Mouse (Mus musculus): ENCODE data around the gene Fat4. TPM values are rescaled to one million over a fixed set of nuclear protein-coding genes. Genes with fewer than 3 reads are reported as not detected.

Gene Fat4
- total and polyA plus RNA-seq, 3 experiments, result not detected

DNA sequence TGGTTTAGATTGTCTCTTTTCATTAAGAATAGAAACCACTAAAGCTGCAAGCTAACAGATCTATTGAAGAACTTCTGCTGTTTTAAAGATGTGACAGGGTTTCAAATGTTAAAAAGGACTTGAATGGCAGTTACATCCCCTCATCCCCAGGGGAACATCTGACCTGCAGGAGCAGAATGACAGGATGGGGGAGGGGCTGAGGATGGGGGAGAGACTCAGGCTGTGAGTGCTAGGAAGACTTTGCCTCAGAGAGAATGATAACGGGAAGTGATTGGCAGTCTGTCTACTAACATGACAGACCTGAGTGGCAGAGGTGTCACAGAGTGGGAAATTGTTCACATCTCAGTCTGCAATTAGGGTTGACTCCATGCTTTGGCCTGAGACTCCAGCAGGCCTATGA, 14.1 kb downstream of the Fat4 start:
- no peaks in the 10 kb centered on the region for H3K36me3 ChIP-seq (replicated peaks in 1 of 2; ENCODE audit: control insufficient read depth in 1 of 2, insufficient read depth in 1 of 2, low read length in 1 of 2)
- H3K27ac ChIP-seq (ENCODE audit: insufficient read depth, low read depth), result no peak overlapping the region
- peaks cover 0 to 19% of the 10 kb centered on the region in 2 experiments; a peak in 2 of 4 replicates for H3K4me1 ChIP-seq (ENCODE audit: control insufficient read depth in 1 of 2, insufficient read depth in 2 of 2)
- H3K27me3 ChIP-seq (replicated peaks), result no peaks in the 10 kb centered on the region
- dilution Hi-C loops (cut with MboI; ENCODE audit: extremely low pct_ligation_motif_present, extremely low pct_unique_long_range_greater_than_20kb, low sequenced_read_pairs) (no loop called here), in situ Hi-C loops (cut with MboI; ENCODE audit: low pct_ligation_motif_present, low pct_unique_long_range_greater_than_20kb, low sequenced_read_pairs) (no loop called here)
- no peak overlapping the region for H3K9ac ChIP-seq (ENCODE audit: insufficient read depth, low read depth)
- no peak for TF ChIP-seq USF1 (IDR thresholded peaks at IDR 0.05; ENCODE audit: low read depth, low read length)
- no peaks in the 10 kb centered on the region for H3K9me3 ChIP-seq (replicated peaks; ENCODE audit: low read length)
- DNase-seq (ENCODE audit: extremely low read depth), result peak; percentile 33
- no peak overlapping the region for H3K4me3 ChIP-seq (replicated peaks in 1 of 3; ENCODE audit: low read depth in 2 of 3, low read length in 2 of 3, poor library complexity in 1 of 3)
- no peaks in the 10 kb centered on the region for H3K79me2 ChIP-seq (replicated peaks; ENCODE audit: control insufficient read depth, extremely low read depth, insufficient read depth, poor library complexity, severe bottlenecking)
- no peak overlapping the region for H3K4me2 ChIP-seq (ENCODE audit: insufficient read depth, low read depth, poor library complexity, severe bottlenecking)

DNA sequence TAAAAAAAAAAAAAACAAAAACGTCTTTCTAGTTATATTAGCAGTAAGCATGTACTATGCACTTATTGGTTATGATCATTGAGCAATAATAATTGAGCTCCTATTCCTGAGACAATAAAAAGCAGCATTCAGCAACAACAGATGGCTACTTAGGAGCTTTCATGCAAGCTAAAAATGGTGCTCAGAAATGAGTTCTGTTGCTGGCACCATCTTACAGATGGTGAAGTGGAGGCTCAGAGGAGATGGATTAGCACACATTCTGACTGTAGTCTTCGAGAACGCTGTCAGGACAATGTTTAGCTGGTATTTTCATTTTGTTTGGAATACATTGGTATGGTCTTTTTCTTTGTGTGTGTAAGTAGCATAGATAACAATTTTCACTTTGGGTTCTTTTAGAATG, 20.1 kb downstream of the Fat4 start:
- H3K27ac ChIP-seq (ENCODE audit: insufficient read depth, low read depth), result no peak overlapping the region
- in situ Hi-C loops (cut with MboI; ENCODE audit: low pct_ligation_motif_present, low pct_unique_long_range_greater_than_20kb, low sequenced_read_pairs), result no loop called here
- H3K9me3 ChIP-seq (replicated peaks; ENCODE audit: low read length), result no peaks in the 10 kb centered on the region
- no peaks in the 10 kb centered on the region for H3K36me3 ChIP-seq (replicated peaks in 1 of 2; ENCODE audit: control insufficient read depth in 1 of 2, insufficient read depth in 1 of 2, low read length in 1 of 2)
- no peak for TF ChIP-seq MEF2A (IDR thresholded peaks at IDR 0.05; ENCODE audit: borderline replicate concordance, low read depth, low read length)
- no peak for TF ChIP-seq TBP (conservative IDR thresholded peaks at IDR 0.05; ENCODE audit: low read depth, low read length)
- TF ChIP-seq MYC (IDR thresholded peaks at IDR 0.05; ENCODE audit: low read depth, low read length), result no peak
- no peak for TF ChIP-seq ZKSCAN1 (IDR thresholded peaks at IDR 0.05; ENCODE audit: borderline replicate concordance, low read depth, low read length)
- TF ChIP-seq ZC3H11A (IDR thresholded peaks at IDR 0.05; ENCODE audit: low read depth, low read length), result no peak
- TF ChIP-seq JUND (conservative IDR thresholded peaks at IDR 0.05; ENCODE audit: low read depth, low read length), result no peak
- TF ChIP-seq RAD21 (IDR thresholded peaks at IDR 0.05; ENCODE audit: low read depth, low read length), result no peak
- no peak for TF ChIP-seq SIN3A (IDR thresholded peaks at IDR 0.05; ENCODE audit: low read length)
- TF ChIP-seq KAT2A (IDR thresholded peaks at IDR 0.05; ENCODE audit: insufficient replicate concordance, low read length), result no peak
- TF ChIP-seq UBTF (IDR thresholded peaks at IDR 0.05; ENCODE audit: low read depth, low read length), result no peak
- no peak for TF ChIP-seq JUN (IDR thresholded peaks at IDR 0.05; ENCODE audit: insufficient read depth, low read depth, low read length)
- no peak for TF ChIP-seq RCOR1 (conservative IDR thresholded peaks at IDR 0.05; ENCODE audit: low read depth, low read length)
- TF ChIP-seq ETS1 (conservative IDR thresholded peaks at IDR 0.05; ENCODE audit: low read depth, low read length), result no peak
- no peak for TF ChIP-seq IRF4 (IDR thresholded peaks at IDR 0.05; ENCODE audit: low read depth, low read length)
- TF ChIP-seq BHLHE40 (IDR thresholded peaks at IDR 0.05; ENCODE audit: low read depth, low read length), result no peak
- TF ChIP-seq TCF12 (IDR thresholded peaks at IDR 0.05; ENCODE audit: low read depth, low read length), result no peak
- no peak for TF ChIP-seq SMC3 (IDR thresholded peaks at IDR 0.05; ENCODE audit: low read depth, low read length)
- H3K27me3 ChIP-seq (replicated peaks), result no peaks in the 10 kb centered on the region
- no peak overlapping the region for H3K9ac ChIP-seq (ENCODE audit: insufficient read depth, low read depth)
- H3K4me1 ChIP-seq (ENCODE audit: control insufficient read depth in 1 of 2, insufficient read depth in 2 of 2), result no peaks in the 10 kb centered on the region
- no peak for DNase-seq (ENCODE audit: extremely low read depth)
- H3K4me2 ChIP-seq (ENCODE audit: insufficient read depth, low read depth, poor library complexity, severe bottlenecking), result no peak overlapping the region
- no peak overlapping the region for H3K4me3 ChIP-seq (replicated peaks in 1 of 3; ENCODE audit: low read depth in 2 of 3, low read length in 2 of 3, poor library complexity in 1 of 3)
- H3K79me2 ChIP-seq (replicated peaks; ENCODE audit: control insufficient read depth, extremely low read depth, insufficient read depth, poor library complexity, severe bottlenecking), result no peaks in the 10 kb centered on the region
- dilution Hi-C loops (cut with MboI; ENCODE audit: extremely low pct_ligation_motif_present, extremely low pct_unique_long_range_greater_than_20kb, low sequenced_read_pairs), result no loop called here

Data from CH12.LX (cell line).